Mouse (Mus musculus): ENCODE results near the gene Zfp398.
"Not testable (repeated sequence)": the region's sequence is repeated elsewhere in the genome, so short reads cannot be mapped to it uniquely, and the experiment has no call there.

Zfp398 gene

GRCm38 (mm10) chr6:47824241-47824640, 11.2 kb upstream of the Zfp398 start:
- no peak for DNase-seq (ENCODE audit: low spot score)

GRCm38 (mm10) chr6:47827462-47827861, 8.0 kb upstream of the Zfp398 start:
- no peak for DNase-seq (ENCODE audit: low spot score)

GRCm38 (mm10) chr6:47828950-47829349, 6.5 kb upstream of the Zfp398 start:
- DNase-seq (ENCODE audit: low spot score) = no peak

- DNase-seq (ENCODE audit: low spot score) = peak; percentile 84
Observed at GRCm38 (mm10) chr6:47830104-47831078, 5.1 kb upstream of the Zfp398 start, which contains the start of gene Zfp786. Gene Zfp786 (minus strand): TSS chr6:47830867.

GRCm38 (mm10) chr6:47832220-47832619, 3.2 kb upstream of the Zfp398 start:
- DNase-seq (ENCODE audit: low spot score) = no peak

- DNase-seq (ENCODE audit: low spot score) = no peak
Observed at GRCm38 (mm10) chr6:47835984-47836521, 592 bp downstream of the Zfp398 start.

GRCm38 (mm10) chr6:47837630-47838029, 2.2 kb downstream of the Zfp398 start:
- no peak for DNase-seq (ENCODE audit: low spot score)

- DNase-seq (ENCODE audit: low spot score) = no peak
Observed at GRCm38 (mm10) chr6:47841077-47841476, 5.6 kb downstream of the Zfp398 start.

- no peak for DNase-seq (ENCODE audit: low spot score)
Observed at GRCm38 (mm10) chr6:47841831-47842230, 6.4 kb downstream of the Zfp398 start.

- no peak for DNase-seq (ENCODE audit: low spot score)
Observed at GRCm38 (mm10) chr6:47842337-47842736, 6.9 kb downstream of the Zfp398 start.

GRCm38 (mm10) chr6:47845779-47846178, 10.3 kb downstream of the Zfp398 start:
- no peak for DNase-seq (ENCODE audit: low spot score)

- DNase-seq (ENCODE audit: low spot score) = no peak
Observed at GRCm38 (mm10) chr6:47857241-47857640, 21.8 kb downstream of the Zfp398 start.

- DNase-seq (ENCODE audit: low spot score) = not testable (repeated sequence)
Observed at GRCm38 (mm10) chr6:47857729-47858128, 22.3 kb downstream of the Zfp398 start.

- no peak for DNase-seq (ENCODE audit: low spot score)
Observed at GRCm38 (mm10) chr6:47872266-47872665, 36.8 kb downstream of the Zfp398 start.

GRCm38 (mm10) chr6:47877058-47877457, 41.6 kb downstream of the Zfp398 start, which contains the start of gene Zfp282:
Gene Zfp282 (plus strand): TSS chr6:47877204.
- DNase-seq (ENCODE audit: low spot score) = no peak

GRCm38 (mm10) chr6:47877461-47878132, 42.1 kb downstream of the Zfp398 start:
- DNase-seq (ENCODE audit: low spot score) = peak; percentile 93

GRCm38 (mm10) chr6:47878133-47878514, 42.7 kb downstream of the Zfp398 start:
- no peak for DNase-seq (ENCODE audit: low spot score)

GRCm38 (mm10) chr6:47878593-47878992, 43.1 kb downstream of the Zfp398 start:
- no peak for DNase-seq (ENCODE audit: low spot score)

GRCm38 (mm10) chr6:47879049-47879716, 43.7 kb downstream of the Zfp398 start:
- DNase-seq (ENCODE audit: low spot score) = no peak

- DNase-seq (ENCODE audit: low spot score) = no peak
Observed at GRCm38 (mm10) chr6:47880166-47880565, 44.7 kb downstream of the Zfp398 start.

GRCm38 (mm10) chr6:47888812-47889383, 53.4 kb downstream of the Zfp398 start:
- DNase-seq (ENCODE audit: low spot score) = no peak

- no peak for DNase-seq (ENCODE audit: low spot score)
Observed at GRCm38 (mm10) chr6:47899416-47899815, 64.0 kb downstream of the Zfp398 start.
